Comparison of ENCODE assay signal across 8 mouse cellular contexts in genomic region chr13:48869600-48869949, GRCm38 (mm10). TPM values are rescaled to one million over a fixed set of nuclear protein-coding genes. Genes with fewer than 3 reads are reported as not detected.
DNase-seq lines count a peak whose midpoint lies in the region; ATAC-seq and TF ChIP-seq lines count a peak whose summit lies in the region.

No protein-coding gene starts in this region.

- no peaks in the 10 kb centered on the region for H3K9me3 ChIP-seq in neural tube, embryonic 11.5 days (ENCODE audit: control insufficient read depth, low read length)
- H3K9me3 ChIP-seq in embryonic facial prominence, embryonic 14.5 days (ENCODE audit: control insufficient read depth, low read length) = no peaks in the 10 kb centered on the region
- no peaks in the 10 kb centered on the region for H3K9me3 ChIP-seq in kidney, postnatal 0 days (replicated peaks; ENCODE audit: low read length)
- H3K9me3 ChIP-seq in midbrain, embryonic 14.5 days (ENCODE audit: control insufficient read depth, low read length) = no peaks in the 10 kb centered on the region

- peak overlapping the region; percentile 99 for H3K9ac ChIP-seq in neural tube, embryonic 11.5 days (ENCODE audit: low read length)
- peak overlapping the region; percentile 99 for H3K9ac ChIP-seq in embryonic facial prominence, embryonic 14.5 days (ENCODE audit: low read depth, low read length)
- H3K9ac ChIP-seq in kidney, postnatal 0 days (ENCODE audit: low read depth, low read length) = peak overlapping the region; percentile 99
- H3K9ac ChIP-seq in midbrain, embryonic 14.5 days (replicated peaks; ENCODE audit: low read length) = peak overlapping the region; percentile 98

- no peak for TF ChIP-seq CTCF in kidney, postnatal 0 days (IDR thresholded peaks at IDR 0.05; ENCODE audit: low read depth)

- H3K4me2 ChIP-seq in neural tube, embryonic 11.5 days (ENCODE audit: low read depth) = peak overlapping the region; percentile 81
- peak overlapping the region; percentile 63 for H3K4me2 ChIP-seq in embryonic facial prominence, embryonic 14.5 days (ENCODE audit: low read depth, low read length)
- peak overlapping the region; percentile 85 for H3K4me2 ChIP-seq in kidney, postnatal 0 days (ENCODE audit: low read length)
- H3K4me2 ChIP-seq in midbrain, embryonic 14.5 days (ENCODE audit: low read length) = peak overlapping the region; percentile 93

- H3K27me3 ChIP-seq in neural tube, embryonic 11.5 days (ENCODE audit: control insufficient read depth, insufficient read depth, low read length) = no peaks in the 10 kb centered on the region
- H3K27me3 ChIP-seq in embryonic facial prominence, embryonic 14.5 days (replicated peaks; ENCODE audit: control insufficient read depth, insufficient read depth, low read length) = no peaks in the 10 kb centered on the region
- H3K27me3 ChIP-seq in kidney, postnatal 0 days (ENCODE audit: insufficient read depth, low read length) = no peaks in the 10 kb centered on the region
- no peaks in the 10 kb centered on the region for H3K27me3 ChIP-seq in midbrain, embryonic 14.5 days (ENCODE audit: control insufficient read depth, insufficient read depth, low read length)

- WGBS in neural tube, embryonic 11.5 days = 5% methylated on average over 5 of the region's 5 CpGs
- WGBS in embryonic facial prominence, embryonic 14.5 days = 4% methylated on average over 5 of the region's 5 CpGs
- 7% methylated on average over 5 of the region's 5 CpGs for WGBS in kidney, postnatal 0 days
- WGBS in midbrain, embryonic 14.5 days = 7% methylated on average over 5 of the region's 5 CpGs

- DNase-seq in neural tube, embryonic 11.5 days (ENCODE audit: low spot score) = no peak
- no peak for DNase-seq in neural tube, embryonic 10.5 days (ENCODE audit: extremely low spot score, low spot score)
- DNase-seq in embryonic facial prominence, embryonic 14.5 days (ENCODE audit: low spot score) = no peak
- DNase-seq in kidney, postnatal 0 days (ENCODE audit: low spot score) = no peak
- peak; percentile 19 for DNase-seq in midbrain, embryonic 14.5 days
- no peak for DNase-seq in T-cell, adult 2 months (ENCODE audit: low spot score)
- DNase-seq in layer of hippocampus, postnatal 10 days (ENCODE audit: low spot score in 2 of 2) = no peak
- no peak for DNase-seq in left cerebral cortex, adult 11 months (ENCODE audit: low spot score)

- no peak for ATAC-seq in neural tube, embryonic 11.5 days (ENCODE audit: insufficient read depth, low FRiP score, low TSS enrichment)
- ATAC-seq in embryonic facial prominence, embryonic 14.5 days (ENCODE audit: low read depth) = no peak
- 0 out of 2 replicates have a peak, but pooled peaks have one; percentile 14 for ATAC-seq in kidney, postnatal 0 days (replicated peaks; ENCODE audit: low FRiP score, low read depth)
- ATAC-seq in midbrain, embryonic 14.5 days (ENCODE audit: low FRiP score, low TSS enrichment) = no peak

- peaks cover 20% of the 10 kb centered on the region for H3K4me1 ChIP-seq in neural tube, embryonic 11.5 days (ENCODE audit: control insufficient read depth, insufficient read depth, low read length)
- peaks cover 24% of the 10 kb centered on the region for H3K4me1 ChIP-seq in embryonic facial prominence, embryonic 14.5 days (ENCODE audit: control insufficient read depth, insufficient read depth, low read length)
- peaks cover 21% of the 10 kb centered on the region for H3K4me1 ChIP-seq in kidney, postnatal 0 days (replicated peaks; ENCODE audit: insufficient read depth, low read length)
- peaks cover 25% of the 10 kb centered on the region for H3K4me1 ChIP-seq in midbrain, embryonic 14.5 days (ENCODE audit: control insufficient read depth, insufficient read depth, low read length)

- H3K27ac ChIP-seq in neural tube, embryonic 11.5 days (ENCODE audit: low read depth, low read length) = no peak overlapping the region; the same call in 1 of the 2 replicates
- peak overlapping the region; percentile 93 for H3K27ac ChIP-seq in embryonic facial prominence, embryonic 14.5 days (replicated peaks; ENCODE audit: low read depth, low read length)
- H3K27ac ChIP-seq in kidney, postnatal 0 days = peak overlapping the region; percentile 93
- peak overlapping the region; percentile 88; the same call in 1 of the 2 replicates for H3K27ac ChIP-seq in midbrain, embryonic 14.5 days (replicated peaks; ENCODE audit: low read depth, low read length)

- peak overlapping the region; percentile 95 for H3K4me3 ChIP-seq in neural tube, embryonic 11.5 days (ENCODE audit: low read depth, low read length)
- H3K4me3 ChIP-seq in embryonic facial prominence, embryonic 14.5 days (ENCODE audit: low read depth, low read length) = peak overlapping the region; percentile 86
- H3K4me3 ChIP-seq in kidney, postnatal 0 days (replicated peaks; ENCODE audit: low read depth, low read length) = peak overlapping the region; percentile 95
- peak overlapping the region; percentile 90 for H3K4me3 ChIP-seq in midbrain, embryonic 14.5 days (replicated peaks; ENCODE audit: low read depth, low read length)

- no peaks in the 10 kb centered on the region for H3K36me3 ChIP-seq in neural tube, embryonic 11.5 days (ENCODE audit: control insufficient read depth, insufficient read depth, low read length)
- no peaks in the 10 kb centered on the region for H3K36me3 ChIP-seq in embryonic facial prominence, embryonic 14.5 days (ENCODE audit: control insufficient read depth, insufficient read depth, low read length)
- H3K36me3 ChIP-seq in kidney, postnatal 0 days (ENCODE audit: insufficient read depth, low read length) = no peaks in the 10 kb centered on the region
- no peaks in the 10 kb centered on the region for H3K36me3 ChIP-seq in midbrain, embryonic 14.5 days (ENCODE audit: control insufficient read depth, insufficient read depth, low read length)

RNA-seq across cellular contexts. Expression of gene Phf2, which starts 1.3 kb away (rescaled TPM):
- polyA plus RNA-seq in neural tube, embryonic 11.5 days (2014; fragmentation: Nextera tagmentation; extraction: Ambion mirVana) = 11.8 and 12.2 TPM in 2 replicates
- polyA plus RNA-seq in embryonic facial prominence, embryonic 14.5 days (2014; fragmentation: Nextera tagmentation; extraction: Ambion mirVana) = 11.6 and 11.7 TPM in 2 replicates
- polyA plus RNA-seq in kidney, postnatal 0 days (2015; fragmentation: Nextera tagmentation; extraction: Ambion mirVana) = 5.3 and 5.4 TPM in 2 replicates
- 12.1 and 14.3 TPM in 2 replicates for polyA plus RNA-seq in midbrain, embryonic 14.5 days (2014; fragmentation: Nextera tagmentation; extraction: Ambion mirVana)
- total RNA-seq in layer of hippocampus, postnatal 10 days (2021) = 10 to 100 TPM; 27.9 to 29.9 TPM
